Mouse (Mus musculus): ENCODE measurements around the gene Olfr263. TPM values are rescaled to one million over a fixed set of nuclear protein-coding genes. Genes with fewer than 3 reads are reported as not detected.
"Not testable (repeated sequence)": the region's sequence is repeated elsewhere in the genome, so short reads cannot be mapped to it uniquely, and the experiment has no call there.

The Olfr263 gene
- polyA plus RNA-seq (2015; fragmentation: Nextera tagmentation; extraction: Ambion mirVana), result not detected in 2 replicates

GRCm38 (mm10) chr13:21129339-21129738, at the start of gene Olfr263:
Gene Olfr263, plus strand, starts transcription at chr13:21129639.
- H3K27me3 ChIP-seq; H3K27ac ChIP-seq; H3K9me3 ChIP-seq (replicated peaks); H3K36me3 ChIP-seq; H3K4me1 ChIP-seq; H3K4me2 ChIP-seq; H3K4me3 ChIP-seq (replicated peaks); H3K9ac ChIP-seq; ATAC-seq (replicated peaks; ENCODE audit: low FRiP score): not testable (repeated sequence)
- WGBS, result 88% methylated on average over 3 of the region's 3 CpGs

GRCm38 (mm10) chr13:21082686-21083085, 46.8 kb upstream of the Olfr263 start:
- WGBS, result 71% methylated on average over 2 of the region's 2 CpGs
- no peaks in the 10 kb centered on the region for H3K36me3 ChIP-seq
- no peaks in the 10 kb centered on the region for H3K27me3 ChIP-seq
- H3K27ac ChIP-seq, result no peak overlapping the region
- H3K4me2 ChIP-seq, result no peak overlapping the region
- no peak overlapping the region for H3K9ac ChIP-seq
- no peak overlapping the region for H3K4me3 ChIP-seq (replicated peaks)
- H3K9me3 ChIP-seq (replicated peaks), result no peaks in the 10 kb centered on the region
- no peaks in the 10 kb centered on the region for H3K4me1 ChIP-seq
- no peak for ATAC-seq (replicated peaks; ENCODE audit: low FRiP score)

DNA sequence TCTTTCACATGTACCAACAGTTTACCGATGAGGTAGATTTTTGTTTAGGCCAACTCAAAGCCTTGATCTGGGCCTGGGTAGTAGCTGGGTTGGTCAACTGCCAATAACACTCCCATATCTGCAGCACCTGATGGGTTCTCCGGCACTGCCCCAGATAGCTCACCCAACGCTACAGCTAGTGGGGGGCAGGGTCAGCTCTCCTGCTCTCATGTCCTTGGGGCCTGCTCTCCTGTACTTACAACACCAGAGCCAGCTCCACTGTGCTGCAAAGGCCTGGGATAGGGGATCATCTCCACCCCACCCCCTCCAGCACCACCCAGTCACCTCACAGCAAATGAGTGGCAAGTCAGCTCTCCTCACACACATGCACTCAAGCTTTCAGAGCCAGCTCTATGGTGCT, 19.7 kb upstream of the Olfr263 start:
- Histone ChIP-seq H3K9ac (no peak overlapping the region), H3K36me3 (no peaks in the 10 kb centered on the region), H3K9me3 (replicated peaks) (no peaks in the 10 kb centered on the region), H3K27me3 (no peaks in the 10 kb centered on the region), H3K4me1 (no peaks in the 10 kb centered on the region), H3K4me3 (replicated peaks) (no peak overlapping the region), H3K4me2 (no peak overlapping the region), H3K27ac (no peak overlapping the region)
- no peak for ATAC-seq (replicated peaks; ENCODE audit: low FRiP score)
- 97% methylated on average over 3 of the region's 3 CpGs for WGBS

GRCm38 (mm10) chr13:21110441-21110840, 19.0 kb upstream of the Olfr263 start:
- Histone ChIP-seq H3K27me3 (no peaks in the 10 kb centered on the region), H3K9me3 (replicated peaks) (no peaks in the 10 kb centered on the region), H3K4me2 (no peak overlapping the region), H3K36me3 (no peaks in the 10 kb centered on the region), H3K4me3 (replicated peaks) (no peak overlapping the region), H3K27ac (no peak overlapping the region), H3K4me1 (no peaks in the 10 kb centered on the region), H3K9ac (no peak overlapping the region)
- WGBS, result 96% methylated on average over 6 of the region's 6 CpGs
- no peak for ATAC-seq (replicated peaks; ENCODE audit: low FRiP score)

DNA sequence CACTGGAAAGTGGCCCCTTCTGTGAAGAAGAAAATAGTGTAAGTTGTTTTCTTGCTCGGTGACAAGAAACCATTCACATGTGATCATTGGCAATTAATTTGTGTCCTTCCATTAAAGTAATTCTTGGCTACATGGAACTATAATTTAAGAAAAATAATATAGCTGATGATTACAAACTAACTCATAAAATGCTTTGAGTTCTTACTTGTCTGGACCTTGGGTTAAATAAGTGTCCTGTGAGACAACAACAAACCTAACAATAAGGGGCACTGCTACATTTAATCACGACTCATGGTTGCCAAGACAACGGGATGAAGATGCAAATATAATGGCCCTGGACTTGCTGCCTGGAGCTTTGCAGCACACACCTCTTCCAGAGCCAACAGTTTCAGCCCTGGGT, 18.3 kb upstream of the Olfr263 start, which contains the start of gene Olfr1369-ps1:
Olfr1369-ps1 (plus strand) TSS at position 301 of the 400 bp plus-strand sequence.
- not testable (repeated sequence) for H3K4me3 ChIP-seq (replicated peaks); H3K27ac ChIP-seq; H3K36me3 ChIP-seq; H3K27me3 ChIP-seq; H3K9me3 ChIP-seq (replicated peaks); ATAC-seq (replicated peaks; ENCODE audit: low FRiP score); H3K4me1 ChIP-seq; H3K4me2 ChIP-seq; H3K9ac ChIP-seq
- WGBS, result 82% methylated on average over 3 of the region's 3 CpGs

- 82% methylated on average over 4 of the region's 4 CpGs for WGBS
- ATAC-seq (replicated peaks; ENCODE audit: low FRiP score), result no peak
Measured at GRCm38 (mm10) chr13:21114121-21114520, 15.3 kb upstream of the Olfr263 start.

DNA sequence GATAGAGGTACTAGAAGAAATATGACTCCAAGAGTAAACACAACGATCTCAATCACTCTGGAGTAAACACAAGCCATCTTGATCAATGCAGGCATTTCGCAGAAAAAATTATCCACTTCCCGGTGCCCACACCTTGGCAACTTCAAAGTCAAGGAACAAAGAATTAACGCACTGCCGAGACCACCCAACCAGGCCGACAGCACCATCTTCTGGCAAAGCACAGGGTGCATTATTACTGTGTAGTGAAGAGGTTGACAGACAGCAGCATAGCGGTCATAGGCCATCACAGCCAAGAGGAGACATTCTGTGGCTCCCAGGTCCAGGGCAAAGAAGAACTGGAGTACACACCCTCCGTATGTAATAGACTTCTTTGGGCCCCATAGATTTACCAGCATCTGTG, 13.0 kb downstream of the Olfr263 start:
- Histone ChIP-seq H3K4me3 (replicated peaks) (no peak overlapping the region), H3K36me3 (no peaks in the 10 kb centered on the region), H3K27ac (no peak overlapping the region), H3K9me3 (replicated peaks) (no peaks in the 10 kb centered on the region), H3K27me3 (no peaks in the 10 kb centered on the region), H3K4me2 (no peak overlapping the region), H3K9ac (no peak overlapping the region), H3K4me1 (no peaks in the 10 kb centered on the region)
- no peak for ATAC-seq (replicated peaks; ENCODE audit: low FRiP score)
- WGBS, result 42% methylated on average over 8 of the region's 8 CpGs

More at GRCm38 (mm10) chr13:21114121-21114520, 15.3 kb upstream of the Olfr263 start:
- no peaks in the 10 kb centered on the region for H3K27me3 ChIP-seq
- no peak overlapping the region for H3K9ac ChIP-seq
- H3K4me2 ChIP-seq, result no peak overlapping the region
- H3K9me3 ChIP-seq (replicated peaks), result no peaks in the 10 kb centered on the region
- no peak overlapping the region for H3K27ac ChIP-seq
- no peak overlapping the region for H3K4me3 ChIP-seq (replicated peaks)
- no peaks in the 10 kb centered on the region for H3K4me1 ChIP-seq
- no peaks in the 10 kb centered on the region for H3K36me3 ChIP-seq

GRCm38 (mm10) chr13:21145767-21146166, 16.3 kb downstream of the Olfr263 start, which contains the start of gene Olfr1368:
Gene Olfr1368, minus strand, starts transcription at chr13:21145867.
- 82% methylated on average over 4 of the region's 4 CpGs for WGBS
- Histone ChIP-seq H3K4me1 (no peaks in the 10 kb centered on the region), H3K36me3 (no peaks in the 10 kb centered on the region), H3K4me3 (replicated peaks) (no peak within 1 kb of the TSS), H3K27me3 (no peaks in the 10 kb centered on the region), H3K9ac (no peak within 1 kb of the TSS), H3K27ac (no peak within 1 kb of the TSS), H3K9me3 (replicated peaks) (no peaks in the 10 kb centered on the region), H3K4me2 (no peak within 1 kb of the TSS)
- ATAC-seq (replicated peaks; ENCODE audit: low FRiP score), result no peak

DNA sequence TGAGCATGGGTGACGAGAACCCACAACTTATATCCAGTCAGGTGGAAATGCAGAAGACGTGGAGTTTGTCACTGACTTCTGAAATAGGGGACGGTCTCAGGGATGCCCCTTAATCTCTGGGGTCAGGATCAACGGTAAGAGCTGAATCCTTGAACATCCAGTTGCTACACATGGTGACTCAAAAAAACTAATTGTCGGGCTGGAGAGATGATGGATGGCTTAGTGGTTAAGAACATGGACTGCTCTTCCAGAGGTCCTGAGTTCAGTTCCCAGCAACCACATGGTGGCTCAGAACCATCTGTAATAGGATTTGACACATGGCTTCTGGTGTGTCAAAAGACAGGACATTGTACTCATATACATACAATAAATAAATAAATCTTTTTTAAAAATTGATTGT, 26.4 kb downstream of the Olfr263 start:
- 84% methylated on average over 5 of the region's 5 CpGs for WGBS
- H3K4me2 ChIP-seq, result no peak overlapping the region
- no peaks in the 10 kb centered on the region for H3K9me3 ChIP-seq (replicated peaks)
- peaks cover 8% of the 10 kb centered on the region; the same call in 1 of the 2 replicates for H3K4me1 ChIP-seq
- H3K9ac ChIP-seq, result no peak overlapping the region
- no peaks in the 10 kb centered on the region for H3K36me3 ChIP-seq
- no peak overlapping the region for H3K4me3 ChIP-seq (replicated peaks)
- H3K27ac ChIP-seq, result no peak overlapping the region
- ATAC-seq (replicated peaks; ENCODE audit: low FRiP score), result no peak
- no peaks in the 10 kb centered on the region for H3K27me3 ChIP-seq

DNA sequence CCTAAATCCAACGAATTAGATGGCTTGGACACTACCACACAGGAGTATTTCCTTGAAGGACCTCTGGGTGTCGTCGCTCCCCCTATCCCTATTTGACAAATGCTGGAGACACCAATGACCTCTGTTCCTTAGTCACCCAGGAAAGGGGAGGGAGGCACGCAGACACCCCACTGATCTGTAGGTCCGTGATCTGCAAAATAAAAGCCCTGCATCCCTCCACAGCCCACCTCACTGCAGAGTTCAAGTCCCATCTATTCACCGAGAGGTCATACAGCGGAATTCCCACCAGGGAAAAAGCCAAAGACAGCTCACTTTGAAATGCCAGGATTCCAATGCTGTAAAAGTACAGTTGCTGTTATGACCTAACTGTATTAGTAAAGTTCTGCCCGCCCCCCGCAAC, 28.6 kb downstream of the Olfr263 start:
- 10% methylated on average over 9 of the region's 9 CpGs for WGBS

DNA sequence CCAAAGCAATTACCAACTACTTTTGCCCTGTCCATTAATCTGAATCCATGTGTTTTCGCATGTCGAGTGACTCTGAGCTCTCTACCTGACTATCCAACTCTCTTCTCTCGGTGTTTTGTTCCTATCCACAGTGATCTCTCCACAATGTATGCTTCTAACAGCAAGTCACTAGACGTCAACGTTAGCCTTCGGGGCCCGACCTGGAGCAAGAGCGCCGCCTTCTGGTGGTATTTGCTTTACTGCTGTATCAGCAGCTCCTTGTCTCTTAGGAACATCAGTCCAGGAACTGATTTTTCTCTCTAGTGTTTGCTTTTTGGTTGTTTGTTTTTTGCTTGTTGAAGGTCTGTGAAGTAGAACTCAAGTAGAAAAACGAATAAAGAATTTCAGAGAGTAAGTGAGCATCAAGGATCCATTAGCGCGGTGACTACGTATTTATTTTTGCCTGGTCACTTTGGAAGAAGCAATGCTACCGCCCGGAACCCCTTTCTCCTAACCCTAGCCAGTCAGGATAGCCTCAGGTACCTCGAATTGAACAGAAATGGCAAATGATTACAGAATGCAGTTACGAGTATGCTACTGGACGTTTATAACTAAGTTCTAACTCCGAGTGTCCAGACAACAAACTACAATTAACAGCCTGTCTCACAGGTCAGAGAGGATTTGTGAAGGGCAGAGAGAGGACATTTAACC, 29.5 kb downstream of the Olfr263 start:
- under 1% methylated on average over 19 of the region's 19 CpGs for WGBS
- ATAC-seq (replicated peaks; ENCODE audit: low FRiP score), result peak; percentile 50; the same call in 1 of the 2 replicates
- no peak overlapping the region for H3K27ac ChIP-seq
- peak overlapping the region; percentile 82 for H3K4me2 ChIP-seq
- H3K4me1 ChIP-seq, result peaks cover 10% of the 10 kb centered on the region; the same call in 1 of the 2 replicates
- peak overlapping the region; percentile 79 for H3K4me3 ChIP-seq (replicated peaks)
- H3K9ac ChIP-seq, result peak overlapping the region; percentile 39
- H3K27me3 ChIP-seq, result 0 out of 2 replicates have a peak, but pooled peaks cover 2% of the 10 kb centered on the region
- H3K9me3 ChIP-seq (replicated peaks), result no peaks in the 10 kb centered on the region
- no peaks in the 10 kb centered on the region for H3K36me3 ChIP-seq

More for the DNA sequence above, 28.6 kb downstream of the Olfr263 start:
- Histone ChIP-seq H3K4me1 (peaks cover 10% of the 10 kb centered on the region; the same call in 1 of the 2 replicates), H3K4me2 (peak overlapping the region; percentile 82), H3K36me3 (no peaks in the 10 kb centered on the region), H3K9ac (no peak overlapping the region), H3K27ac (no peak overlapping the region), H3K4me3 (replicated peaks) (peak overlapping the region; percentile 79), H3K27me3 (no peaks in the 10 kb centered on the region), H3K9me3 (replicated peaks) (no peaks in the 10 kb centered on the region)
- ATAC-seq (replicated peaks; ENCODE audit: low FRiP score), result no peak

- no peak overlapping the region for H3K27ac ChIP-seq
- H3K9me3 ChIP-seq (replicated peaks), result no peaks in the 10 kb centered on the region
- H3K4me1 ChIP-seq, result peaks cover 10% of the 10 kb centered on the region; the same call in 1 of the 2 replicates
- WGBS, result under 1% methylated on average over 15 of the region's 15 CpGs
- H3K9ac ChIP-seq, result peak overlapping the region; percentile 39
- ATAC-seq (replicated peaks; ENCODE audit: low FRiP score), result no peak; the same call in 1 of the 2 replicates
- peak overlapping the region; percentile 79 for H3K4me3 ChIP-seq (replicated peaks)
- no peaks in the 10 kb centered on the region for H3K36me3 ChIP-seq
- peak overlapping the region; percentile 82 for H3K4me2 ChIP-seq
- H3K27me3 ChIP-seq, result 0 out of 2 replicates have a peak, but pooled peaks cover 2% of the 10 kb centered on the region
Measured at GRCm38 (mm10) chr13:21159475-21159819, 30.0 kb downstream of the Olfr263 start.
